Mouse (Mus musculus): ENCODE measurements around the gene Col5a3.

- TF ChIP-seq CTCF (IDR thresholded peaks at IDR 0.05; ENCODE audit: low read depth) (no peak), EP300 (IDR thresholded peaks at IDR 0.05; ENCODE audit: low read depth) (no peak)
Measured at GRCm38 (mm10) chr9:20805159-20805495, 9.7 kb downstream of the Col5a3 start.

Data from liver, embryonic 14.5 days (tissue).